Mouse (Mus musculus) olfactory bulb, adult 2 months (tissue): ENCODE data around the gene Epb41.

Experiments
- CTCF ChIP-seq: fragments of 200-500 bp; IDR thresholded peaks from 2 replicates; pipeline ENCODE4 v1.5.1; 2012; ENCODE audit warnings: low read depth, mild to moderate bottlenecking, low read length, moderate library complexity; ENCODE audit not compliant: insufficient read depth
- POLR2A ChIP-seq: fragments of 200-500 bp; IDR thresholded peaks from 2 replicates; pipeline ENCODE4 v1.6.1; 2012; ENCODE audit warnings: mild to moderate bottlenecking, low read depth, low read length, moderate library complexity; ENCODE audit not compliant: insufficient read depth

DNA sequence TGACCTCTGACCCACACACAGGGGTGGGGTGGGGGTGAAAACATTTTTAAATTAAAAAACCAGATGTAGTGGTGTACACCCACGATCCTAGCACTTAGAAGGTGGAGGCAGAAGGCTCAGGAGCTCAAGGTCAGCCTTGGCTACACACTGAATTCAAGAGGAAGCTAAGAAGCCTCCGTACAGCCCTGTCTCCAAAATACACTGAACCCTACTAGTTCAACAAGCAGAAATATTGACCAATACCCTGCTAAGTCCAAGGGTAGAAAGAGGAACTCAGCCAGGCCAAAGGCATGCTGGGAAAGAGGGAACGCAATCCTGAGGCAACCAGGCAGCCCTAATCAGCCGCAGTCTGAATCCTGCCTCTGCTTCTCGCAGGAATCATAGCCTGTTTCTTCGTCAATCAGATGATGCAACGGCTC lies 3.2 kb upstream of the Epb41 start:
- no peak for TF ChIP-seq CTCF
- no peak for TF ChIP-seq POLR2A
